Mouse (Mus musculus) hindbrain, embryonic 10.5 days (tissue): ENCODE measurements around the gene Lenep. TPM values are rescaled to one million over a fixed set of nuclear protein-coding genes. Genes with fewer than 3 reads are reported as not detected.
A peak's percentile ranks its signal among the peaks of the same experiment; 100 is the strongest.
"Not testable (repeated sequence)": the region's sequence is repeated elsewhere in the genome, so short reads cannot be mapped to it uniquely, and the experiment has no call there.

Experiments used
- DNase-seq: peaks from one replicate; pipeline ENCODE4 v3.0.0-alpha.2; 2017; ENCODE audit warnings: low spot score
- H3K27ac ChIP-seq: fragments of 300-500 bp; sonication (generic); 2 replicates; pipeline ENCODE4 v1.5.1; 2016; ENCODE audit warnings: mild to moderate bottlenecking, moderate library complexity
- H3K27me3 ChIP-seq: fragments of 300-500 bp; sonication (generic); 2 replicates; pipeline ENCODE4 v1.6.1; 2016; ENCODE audit warnings: mild to moderate bottlenecking; ENCODE audit not compliant: poor library complexity, insufficient read depth, severe bottlenecking
- H3K36me3 ChIP-seq: fragments of 300-500 bp; sonication (generic); 2 replicates; pipeline ENCODE4 v1.6.1; 2016; ENCODE audit warnings: mild to moderate bottlenecking, moderate library complexity
- H3K4me1 ChIP-seq: fragments of 300-500 bp; sonication (generic); replicated peaks from 2 replicates; pipeline ENCODE4 v1.6.1; 2016; ENCODE audit warnings: mild to moderate bottlenecking
- H3K4me3 ChIP-seq: fragments of 300-500 bp; sonication (generic); 2 replicates; pipeline ENCODE4 v1.5.1; 2016; ENCODE audit warnings: mild to moderate bottlenecking, moderate library complexity
- H3K9me3 ChIP-seq: fragments of 300-500 bp; sonication (generic); 2 replicates; pipeline ENCODE4 v1.6.1; 2016; ENCODE audit warnings: mild to moderate bottlenecking, moderate library complexity
- WGBS: fragments of 180-500 bp; shearing (Covaris S2); methylation state at CpG from one replicate; pipeline ENCODE4 v1.1.7; 2016; 5-methylcytosine and 5-hydroxymethylcytosine counted together
- polyA plus RNA-seq: library from polyadenylated mRNA; unstranded; fragments of >200 nt; fragmentation: Nextera tagmentation; extraction: Ambion mirVana; gene quantifications from 2 replicates; pipeline ENCODE4 v1.2.1, GENCODE M21; 2016

Gene Lenep
- polyA plus RNA-seq: 1.7 TPM in 1 of 2 replicates, not detected in the other

GRCm38 (mm10) chr3:89402693-89403092, at the start of gene Lenep:
Lenep (minus strand) TSS chr3:89402793.
- no peak for DNase-seq
- H3K4me3 ChIP-seq: no peak within 1 kb of the TSS
- peaks cover 66% of the 10 kb centered on the region for H3K36me3 ChIP-seq
- no peak within 1 kb of the TSS for H3K27ac ChIP-seq
- H3K9me3 ChIP-seq: no peaks in the 10 kb centered on the region
- 68% methylated on average over 5 of the region's 5 CpGs for whole genome bisulfite sequencing
- H3K4me1 ChIP-seq: no peaks in the 10 kb centered on the region
- no peaks in the 10 kb centered on the region for H3K27me3 ChIP-seq

GRCm38 (mm10) chr3:89451916-89452315, 49.3 kb upstream of the Lenep start:
- Histone ChIP-seq H3K9me3 (no peaks in the 10 kb centered on the region), H3K27me3 (no peaks in the 10 kb centered on the region), H3K4me1 (peaks cover 29% of the 10 kb centered on the region), H3K27ac (no peak overlapping the region), H3K36me3 (peaks cover 8% of the 10 kb centered on the region; the same call in 1 of the 2 replicates), H3K4me3 (no peak overlapping the region)
- whole genome bisulfite sequencing: 91% methylated on average over 1 of the region's 1 CpGs
- no peak for DNase-seq

- Histone ChIP-seq H3K36me3 (peaks cover 29% of the 10 kb centered on the region), H3K27ac (no peak overlapping the region), H3K4me1 (peaks cover 14% of the 10 kb centered on the region), H3K9me3 (no peaks in the 10 kb centered on the region), H3K27me3 (no peaks in the 10 kb centered on the region), H3K4me3 (no peak overlapping the region)
- DNase-seq: peak; percentile 67
- 39% methylated on average over 7 of the region's 7 CpGs for WGBS
Observed at GRCm38 (mm10) chr3:89449541-89449940, 46.9 kb upstream of the Lenep start.

GRCm38 (mm10) chr3:89448720-89449537, 46.3 kb upstream of the Lenep start:
- no peak for DNase-seq
- 70% methylated on average over 13 of the region's 13 CpGs for WGBS
- Histone ChIP-seq H3K36me3 (peaks cover 32% of the 10 kb centered on the region), H3K27me3 (no peaks in the 10 kb centered on the region), H3K4me1 (peaks cover 12% of the 10 kb centered on the region), H3K27ac (no peak overlapping the region), H3K9me3 (no peaks in the 10 kb centered on the region), H3K4me3 (no peak overlapping the region)

GRCm38 (mm10) chr3:89440691-89441090, 38.1 kb upstream of the Lenep start:
- Histone ChIP-seq H3K9me3 (no peaks in the 10 kb centered on the region), H3K27ac (no peak overlapping the region), H3K4me1 (peaks cover 23% of the 10 kb centered on the region), H3K36me3 (peaks cover 33% of the 10 kb centered on the region; the same call in 1 of the 2 replicates), H3K4me3 (no peak overlapping the region), H3K27me3 (no peaks in the 10 kb centered on the region)
- 95% methylated on average over 2 of the region's 2 CpGs for WGBS
- no peak for DNase-seq

- H3K27me3 ChIP-seq: no peaks in the 10 kb centered on the region
- peaks cover 45% of the 10 kb centered on the region for H3K36me3 ChIP-seq
- H3K27ac ChIP-seq: peak overlapping the region; percentile 85
- WGBS: 29% methylated on average over 5 of the region's 5 CpGs
- peak; percentile 40 for DNase-seq
- H3K4me3 ChIP-seq: peak overlapping the region; percentile 60
- peaks cover 35% of the 10 kb centered on the region for H3K4me1 ChIP-seq
- H3K9me3 ChIP-seq: no peaks in the 10 kb centered on the region
Observed at GRCm38 (mm10) chr3:89437269-89437668, 34.7 kb upstream of the Lenep start.

GRCm38 (mm10) chr3:89436176-89437113, 33.9 kb upstream of the Lenep start, which contains the start of gene Pbxip1:
Pbxip1 (plus strand) TSS chr3:89436706.
- peak; percentile 88 for DNase-seq
- Histone ChIP-seq H3K27ac (peak within 1 kb of the TSS; percentile 85), H3K9me3 (no peaks in the 10 kb centered on the region), H3K4me3 (peak within 1 kb of the TSS; percentile 60), H3K4me1 (peaks cover 38% of the 10 kb centered on the region), H3K27me3 (no peaks in the 10 kb centered on the region), H3K36me3 (peaks cover 48% of the 10 kb centered on the region)
- WGBS: 4% methylated on average over 16 of the region's 16 CpGs

GRCm38 (mm10) chr3:89435041-89435440, 32.4 kb upstream of the Lenep start:
- no peak overlapping the region for H3K4me3 ChIP-seq
- H3K27ac ChIP-seq: no peak overlapping the region
- no peaks in the 10 kb centered on the region for H3K27me3 ChIP-seq
- no peaks in the 10 kb centered on the region for H3K9me3 ChIP-seq
- peaks cover 52% of the 10 kb centered on the region for H3K4me1 ChIP-seq
- no peak for DNase-seq
- peaks cover 35% of the 10 kb centered on the region for H3K36me3 ChIP-seq
- 82% methylated on average over 7 of the region's 7 CpGs for WGBS

GRCm38 (mm10) chr3:89434532-89434931, 31.9 kb upstream of the Lenep start:
- Histone ChIP-seq H3K4me3 (no peak overlapping the region), H3K27ac (no peak overlapping the region), H3K9me3 (no peaks in the 10 kb centered on the region), H3K27me3 (no peaks in the 10 kb centered on the region), H3K4me1 (peaks cover 57% of the 10 kb centered on the region), H3K36me3 (peaks cover 33% of the 10 kb centered on the region)
- WGBS: 81% methylated on average over 11 of the region's 11 CpGs
- DNase-seq: no peak

GRCm38 (mm10) chr3:89432606-89433005, 30.0 kb upstream of the Lenep start:
- DNase-seq: no peak
- no peak overlapping the region for H3K27ac ChIP-seq
- H3K36me3 ChIP-seq: peaks cover 42% of the 10 kb centered on the region
- 91% methylated on average over 8 of the region's 8 CpGs for WGBS
- H3K9me3 ChIP-seq: no peaks in the 10 kb centered on the region
- peaks cover 50% of the 10 kb centered on the region for H3K4me1 ChIP-seq
- no peak overlapping the region for H3K4me3 ChIP-seq
- H3K27me3 ChIP-seq: no peaks in the 10 kb centered on the region

- H3K9me3 ChIP-seq: no peaks in the 10 kb centered on the region
- H3K4me1 ChIP-seq: peaks cover 34% of the 10 kb centered on the region
- peak within 1 kb of the TSS; percentile 96 for H3K27ac ChIP-seq
- H3K36me3 ChIP-seq: peaks cover 64% of the 10 kb centered on the region
- 3% methylated on average over 68 of the region's 68 CpGs for WGBS
- peak within 1 kb of the TSS; percentile 100 for H3K4me3 ChIP-seq
- peak; percentile 95 for DNase-seq
- H3K27me3 ChIP-seq: no peaks in the 10 kb centered on the region
Observed at GRCm38 (mm10) chr3:89430171-89431159, 27.9 kb upstream of the Lenep start, which contains the start of gene Pygo2. Pygo2 (plus strand) TSS chr3:89430214.

GRCm38 (mm10) chr3:89429021-89429420, 26.4 kb upstream of the Lenep start:
- peaks cover 27% of the 10 kb centered on the region for H3K4me1 ChIP-seq
- not testable (repeated sequence) for H3K4me3 ChIP-seq, H3K27me3 ChIP-seq, H3K9me3 ChIP-seq, DNase-seq, H3K27ac ChIP-seq
- peaks cover 66% of the 10 kb centered on the region for H3K36me3 ChIP-seq
- 92% methylated on average over 7 of the region's 7 CpGs for WGBS
